Mouse (Mus musculus) cortical plate, adult 2 months (tissue): ENCODE data around the gene Il11.

Experiments used
- CTCF ChIP-seq: fragments of 200-500 bp; IDR thresholded peaks from 2 replicates; pipeline ENCODE4 v1.5.1; 2011; ENCODE audit warnings: mild to moderate bottlenecking, control low read depth, low read length; ENCODE audit not compliant: insufficient read depth; ENCODE audit errors: extremely low read depth
- POLR2A ChIP-seq: fragments of 200-500 bp; IDR thresholded peaks from 2 replicates; pipeline ENCODE4 v1.6.1; 2011; ENCODE audit warnings: mild to moderate bottlenecking, low read length, control low read depth; ENCODE audit not compliant: insufficient read depth; ENCODE audit errors: extremely low read depth

DNA sequence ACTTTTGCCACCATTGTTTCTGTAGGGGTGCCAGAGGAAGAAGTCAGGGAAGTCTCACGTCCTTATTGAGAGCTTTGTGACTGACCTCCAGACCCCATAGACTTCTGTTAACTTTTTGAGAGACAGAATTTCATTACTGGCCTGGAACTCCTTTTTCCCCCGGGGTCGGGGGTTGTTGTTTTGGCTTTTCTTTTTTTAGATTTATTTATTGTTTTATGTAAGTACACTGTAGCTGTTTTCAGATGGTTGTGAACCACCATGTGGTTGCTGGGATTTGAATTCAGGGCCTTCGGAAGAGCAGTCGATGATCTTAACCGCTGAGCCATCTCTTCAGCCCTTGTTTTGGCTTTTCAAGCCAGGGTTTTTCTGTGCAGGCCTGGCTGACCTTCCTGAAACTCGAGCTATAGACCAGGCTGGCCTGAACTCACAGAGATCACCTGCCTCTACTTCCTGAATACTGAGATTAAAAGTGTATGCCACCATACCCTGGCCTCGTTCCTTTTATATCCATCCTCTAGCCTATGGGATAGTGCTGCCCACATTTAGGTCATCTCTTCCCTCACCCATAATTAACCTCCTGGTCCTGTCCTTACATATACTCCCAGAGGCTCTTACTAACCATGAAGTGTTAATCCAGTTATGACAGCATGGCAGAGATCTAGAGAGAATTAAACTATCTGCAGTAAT, 30.6 kb upstream of the Il11 start:
- TF ChIP-seq POLR2A: no peak
- TF ChIP-seq CTCF: no peak
